Mouse (Mus musculus) intestine, embryonic 15.5 days (tissue): ENCODE measurements around the gene Lix1l. TPM values are rescaled to one million over a fixed set of nuclear protein-coding genes. Genes with fewer than 3 reads are reported as not detected.
A peak's percentile ranks its signal among the peaks of the same experiment; 100 is the strongest.

Source experiments
- ATAC-seq: fragments of 200-750 bp; cut with Nextera tagmentation; 2 replicates; pipeline ENCODE4 v1.8.0; 2017; ENCODE audit warnings: moderate TSS enrichment, moderate library complexity
- H3K27ac ChIP-seq: fragments of 300-500 bp; sonication (generic); 2 replicates; pipeline ENCODE4 v1.5.1; 2015; ENCODE audit warnings: mild to moderate bottlenecking, inconsistent platforms
- H3K27me3 ChIP-seq: fragments of 300-500 bp; sonication (generic); replicated peaks from 2 replicates; pipeline ENCODE4 v1.6.1; 2015; ENCODE audit warnings: inconsistent platforms
- H3K36me3 ChIP-seq: fragments of 300-500 bp; sonication (generic); 2 replicates; pipeline ENCODE4 v1.6.1; 2015; ENCODE audit warnings: inconsistent platforms
- H3K4me1 ChIP-seq: fragments of 300-500 bp; sonication (generic); replicated peaks from 2 replicates; pipeline ENCODE4 v1.6.1; 2015; ENCODE audit warnings: inconsistent platforms
- H3K4me2 ChIP-seq: fragments of 300-500 bp; sonication (generic); replicated peaks from 2 replicates; pipeline ENCODE4 v1.6.1; 2015; ENCODE audit warnings: mild to moderate bottlenecking, inconsistent platforms
- H3K4me3 ChIP-seq: fragments of 300-500 bp; sonication (generic); replicated peaks from 2 replicates; pipeline ENCODE4 v1.5.1; 2015; ENCODE audit warnings: inconsistent platforms
- H3K9ac ChIP-seq: fragments of 300-500 bp; sonication (generic); 2 replicates; pipeline ENCODE4 v1.6.1; 2015; ENCODE audit warnings: inconsistent platforms
- H3K9me3 ChIP-seq: fragments of 300-500 bp; sonication (generic); 2 replicates; pipeline ENCODE4 v1.6.1; 2016; ENCODE audit warnings: inconsistent platforms
- WGBS: fragments of 180-500 bp; shearing (Covaris S2); methylation state at CpG from one replicate; pipeline ENCODE4 v1.1.7; 2015; 5-methylcytosine and 5-hydroxymethylcytosine counted together
- polyA plus RNA-seq: library from polyadenylated mRNA; unstranded; fragments of >200 nt; fragmentation: Nextera tagmentation; extraction: Ambion mirVana; gene quantifications from 2 replicates; pipeline ENCODE4 v1.2.1, GENCODE M21; 2015

Gene Lix1l
- polyA plus RNA-seq, 1 experiment from 2014 or later = 5.7 TPM

GRCm38 (mm10) chr3:96569506-96569905 is 31.4 kb upstream of the Lix1l start:
- ATAC-seq = no peak
- no peaks in the 10 kb centered on the region for H3K36me3 ChIP-seq
- no peak overlapping the region for H3K9ac ChIP-seq
- H3K4me1 ChIP-seq = peaks cover 6% of the 10 kb centered on the region
- 91% methylated on average over 13 of the region's 13 CpGs for WGBS
- H3K4me3 ChIP-seq = no peak overlapping the region
- H3K27ac ChIP-seq = no peak overlapping the region
- H3K27me3 ChIP-seq = no peaks in the 10 kb centered on the region
- H3K4me2 ChIP-seq = no peak overlapping the region
- H3K9me3 ChIP-seq = no peaks in the 10 kb centered on the region

GRCm38 (mm10) chr3:96569966-96570605 is 30.9 kb upstream of the Lix1l start:
- WGBS = 80% methylated on average over 11 of the region's 11 CpGs
- no peak overlapping the region for H3K27ac ChIP-seq

DNA sequence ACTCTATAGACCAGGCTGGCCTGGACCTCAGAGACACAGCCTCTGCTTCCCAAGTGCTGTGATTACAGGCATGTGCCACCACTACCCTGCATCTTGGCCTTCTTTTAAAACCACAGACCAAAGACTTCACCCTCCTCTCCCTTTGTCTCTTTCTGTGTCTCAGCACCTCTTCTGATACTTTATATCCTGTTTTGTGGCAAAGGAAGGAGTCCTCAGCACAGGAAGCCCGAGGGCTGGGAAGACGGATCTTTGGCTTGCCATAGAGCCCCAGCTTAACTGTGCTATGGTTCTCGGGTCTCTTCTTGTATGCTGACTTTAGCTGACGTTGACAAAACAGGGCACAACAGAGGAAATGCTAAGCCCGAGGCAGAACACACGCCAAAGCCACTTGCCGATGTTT is 30.3 kb upstream of the Lix1l start:
- no peak for ATAC-seq
- whole genome bisulfite sequencing = 65% methylated on average over 7 of the region's 7 CpGs
- H3K27ac ChIP-seq = no peak overlapping the region

More at GRCm38 (mm10) chr3:96569966-96570605, 30.9 kb upstream of the Lix1l start:
- Histone ChIP-seq H3K27me3 (no peaks in the 10 kb centered on the region), H3K9ac (no peak overlapping the region), H3K4me2 (no peak overlapping the region), H3K4me3 (no peak overlapping the region), H3K9me3 (no peaks in the 10 kb centered on the region), H3K36me3 (no peaks in the 10 kb centered on the region), H3K4me1 (peaks cover 4% of the 10 kb centered on the region; the same call in 1 of the 2 replicates)
- no peak for ATAC-seq

GRCm38 (mm10) chr3:96571336-96571735 is 29.6 kb upstream of the Lix1l start:
- ATAC-seq = no peak
- Histone ChIP-seq H3K4me1 (peaks cover 15% of the 10 kb centered on the region), H3K9me3 (no peaks in the 10 kb centered on the region), H3K9ac (no peak overlapping the region), H3K4me2 (no peak overlapping the region), H3K4me3 (no peak overlapping the region), H3K36me3 (no peaks in the 10 kb centered on the region), H3K27ac (no peak overlapping the region), H3K27me3 (no peaks in the 10 kb centered on the region)
- WGBS = 86% methylated on average over 2 of the region's 2 CpGs

More for the DNA sequence above, 30.3 kb upstream of the Lix1l start:
- no peaks in the 10 kb centered on the region for H3K36me3 ChIP-seq
- H3K4me3 ChIP-seq = no peak overlapping the region
- peaks cover 9% of the 10 kb centered on the region; the same call in 1 of the 2 replicates for H3K4me1 ChIP-seq
- H3K9ac ChIP-seq = no peak overlapping the region
- no peaks in the 10 kb centered on the region for H3K9me3 ChIP-seq
- no peak overlapping the region for H3K4me2 ChIP-seq
- H3K27me3 ChIP-seq = no peaks in the 10 kb centered on the region

DNA sequence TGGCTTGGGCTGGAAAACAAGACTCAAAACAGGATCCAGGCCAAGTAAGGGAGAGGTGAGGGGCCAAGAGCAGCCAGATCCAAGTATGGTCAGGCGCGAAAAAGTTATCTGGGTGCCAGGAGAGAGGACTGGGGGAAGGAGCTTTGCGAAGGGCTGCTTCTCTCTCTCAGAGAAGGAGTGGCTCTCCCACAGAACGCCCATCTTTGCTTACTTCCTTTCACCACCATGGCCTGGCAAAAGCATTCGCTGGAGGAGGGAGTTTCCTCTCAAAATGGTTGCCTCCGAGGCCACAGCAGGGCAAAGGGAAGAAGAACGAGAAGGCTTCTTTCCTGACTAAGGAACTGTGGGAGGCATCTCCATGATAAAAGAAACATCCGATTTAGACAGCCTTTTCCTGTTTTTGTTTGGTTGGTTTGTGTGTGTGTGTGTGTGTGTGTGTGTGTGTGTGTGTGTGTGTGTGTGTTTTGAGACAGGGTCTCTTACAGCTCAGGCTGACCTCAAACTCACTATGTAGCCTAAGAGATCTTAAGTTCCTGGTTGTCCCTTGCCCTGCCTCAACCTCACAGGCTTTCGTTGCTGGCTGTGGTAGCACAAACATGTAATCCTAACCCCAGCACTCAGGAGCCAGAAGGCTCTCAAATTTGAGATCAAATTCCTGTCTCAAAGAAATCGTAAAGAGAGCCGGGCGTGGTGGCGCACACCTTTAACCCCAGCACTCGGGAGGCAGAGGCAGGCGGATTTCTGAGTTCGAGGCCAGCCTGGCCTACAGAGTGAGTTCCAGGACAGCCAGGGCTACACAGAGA is 28.9 kb upstream of the Lix1l start:
- Histone ChIP-seq H3K27ac (0 out of 2 replicates have a peak overlapping the region, but pooled peaks have one; percentile 34), H3K4me2 (no peak overlapping the region), H3K9me3 (no peaks in the 10 kb centered on the region), H3K27me3 (no peaks in the 10 kb centered on the region), H3K4me1 (peaks cover 18% of the 10 kb centered on the region), H3K36me3 (no peaks in the 10 kb centered on the region), H3K9ac (no peak overlapping the region), H3K4me3 (no peak overlapping the region)
- 72% methylated on average over 16 of the region's 16 CpGs for WGBS
- no peak for ATAC-seq

- H3K4me2 ChIP-seq = no peak overlapping the region
- no peak overlapping the region for H3K4me3 ChIP-seq
- H3K27ac ChIP-seq = 0 out of 2 replicates have a peak overlapping the region, but pooled peaks have one; percentile 1
- H3K9me3 ChIP-seq = no peaks in the 10 kb centered on the region
- peaks cover 23% of the 10 kb centered on the region for H3K4me1 ChIP-seq
- no peak overlapping the region for H3K9ac ChIP-seq
- no peak for ATAC-seq
- no peaks in the 10 kb centered on the region for H3K36me3 ChIP-seq
- H3K27me3 ChIP-seq = no peaks in the 10 kb centered on the region
- WGBS = 77% methylated on average over 18 of the region's 19 CpGs
Measured at GRCm38 (mm10) chr3:96573611-96574511, 27.1 kb upstream of the Lix1l start.

- 67% methylated on average over 8 of the region's 8 CpGs for WGBS
- Histone ChIP-seq H3K4me1 (peaks cover 26% of the 10 kb centered on the region), H3K4me2 (peak overlapping the region; percentile 52), H3K9ac (no peak overlapping the region), H3K27ac (peak overlapping the region; percentile 93), H3K36me3 (no peaks in the 10 kb centered on the region), H3K4me3 (no peak overlapping the region), H3K27me3 (no peaks in the 10 kb centered on the region), H3K9me3 (no peaks in the 10 kb centered on the region)
- ATAC-seq = peak; percentile 24
Measured at GRCm38 (mm10) chr3:96575272-96575984, 25.5 kb upstream of the Lix1l start.

DNA sequence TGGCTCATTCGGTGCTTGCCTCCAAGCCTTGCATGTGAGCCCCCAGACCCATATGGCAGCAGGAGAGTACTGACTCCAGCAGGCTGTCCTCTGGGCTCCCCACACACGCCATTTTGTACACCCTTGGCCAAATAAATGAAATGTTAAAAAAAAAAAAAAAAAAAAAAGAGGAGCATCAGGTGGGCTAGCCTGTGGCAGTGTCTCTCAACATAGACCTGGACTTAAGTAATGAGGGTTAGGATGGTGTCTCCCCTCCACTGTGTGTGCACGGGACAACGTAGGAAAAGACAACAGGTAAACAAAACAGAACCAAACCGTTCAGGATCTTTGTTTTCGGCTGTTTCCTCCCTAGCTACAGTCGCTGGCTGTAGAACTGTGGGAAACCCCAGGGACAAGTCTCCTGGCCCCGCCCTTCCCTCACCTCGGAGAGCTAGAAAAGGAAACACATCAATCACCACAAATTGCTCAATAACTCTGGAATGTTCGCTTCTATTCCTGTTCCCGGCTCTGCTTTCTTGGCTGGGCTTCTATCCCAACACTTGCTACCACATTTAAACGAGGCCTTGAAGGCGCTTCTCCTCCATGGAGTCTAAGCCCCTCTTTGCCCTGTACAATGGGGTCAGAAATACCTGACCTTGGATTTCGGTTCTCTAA is 24.8 kb upstream of the Lix1l start:
- H3K9ac ChIP-seq = no peak overlapping the region
- peaks cover 26% of the 10 kb centered on the region for H3K4me1 ChIP-seq
- no peaks in the 10 kb centered on the region for H3K27me3 ChIP-seq
- H3K9me3 ChIP-seq = no peaks in the 10 kb centered on the region
- 0 out of 2 replicates have a peak overlapping the region, but pooled peaks have one; percentile 9 for H3K4me3 ChIP-seq
- 25% methylated on average over 14 of the region's 14 CpGs for WGBS
- ATAC-seq = peak; percentile 68
- H3K4me2 ChIP-seq = peak overlapping the region; percentile 52
- H3K27ac ChIP-seq = peak overlapping the region; percentile 93
- H3K36me3 ChIP-seq = no peaks in the 10 kb centered on the region

GRCm38 (mm10) chr3:96576690-96577541 is 24.0 kb upstream of the Lix1l start, which contains the start of gene Gm16253:
TSS of gene Gm16253 (plus strand) at chr3:96576984.
- peak; percentile 88 for ATAC-seq
- Histone ChIP-seq H3K9me3 (no peaks in the 10 kb centered on the region), H3K9ac (no peak within 1 kb of the TSS), H3K4me3 (peak within 1 kb of the TSS; percentile 9; the same call in 1 of the 2 replicates), H3K4me2 (peak within 1 kb of the TSS; percentile 52), H3K27ac (peak within 1 kb of the TSS; percentile 93), H3K36me3 (no peaks in the 10 kb centered on the region), H3K27me3 (no peaks in the 10 kb centered on the region), H3K4me1 (peaks cover 26% of the 10 kb centered on the region)
- WGBS = 11% methylated on average over 17 of the region's 17 CpGs

- H3K4me3 ChIP-seq = no peak overlapping the region
- peaks cover 26% of the 10 kb centered on the region for H3K4me1 ChIP-seq
- H3K4me2 ChIP-seq = peak overlapping the region; percentile 52; the same call in 1 of the 2 replicates
- no peak for ATAC-seq
- H3K9ac ChIP-seq = no peak overlapping the region
- H3K36me3 ChIP-seq = no peaks in the 10 kb centered on the region
- H3K27me3 ChIP-seq = no peaks in the 10 kb centered on the region
- H3K27ac ChIP-seq = peak overlapping the region; percentile 93
- H3K9me3 ChIP-seq = no peaks in the 10 kb centered on the region
- 67% methylated on average over 4 of the region's 4 CpGs for WGBS
Measured at GRCm38 (mm10) chr3:96577566-96577965, 23.4 kb upstream of the Lix1l start.
